Mouse (Mus musculus) cortical plate, adult 2 months (tissue): ENCODE results near the gene Dst. TPM values are rescaled to one million over a fixed set of nuclear protein-coding genes. Genes with fewer than 3 reads are reported as not detected.
"Not testable (repeated sequence)": the region's sequence is repeated elsewhere in the genome, so short reads cannot be mapped to it uniquely, and the experiment has no call there.

ENCODE experiments used
- H3K27ac ChIP-seq: fragments of 200-500 bp; 2 replicates; pipeline ENCODE4 v1.5.1; 2012; ENCODE audit warnings: low read length, control low read depth, inconsistent platforms; ENCODE audit not compliant: insufficient read depth
- H3K4me1 ChIP-seq: fragments of 200-500 bp; 2 replicates; pipeline ENCODE4 v1.6.1; 2011; ENCODE audit warnings: low read length; ENCODE audit not compliant: control insufficient read depth, insufficient read depth
- H3K4me3 ChIP-seq: fragments of 200-500 bp; 2 replicates; pipeline ENCODE4 v1.5.1; 2011; ENCODE audit warnings: mild to moderate bottlenecking, low read length, control low read depth; ENCODE audit not compliant: insufficient read depth
- CTCF ChIP-seq: fragments of 200-500 bp; IDR thresholded peaks from 2 replicates; pipeline ENCODE4 v1.5.1; 2011; ENCODE audit warnings: mild to moderate bottlenecking, control low read depth, low read length; ENCODE audit not compliant: insufficient read depth; ENCODE audit errors: extremely low read depth
- POLR2A ChIP-seq: fragments of 200-500 bp; IDR thresholded peaks from 2 replicates; pipeline ENCODE4 v1.6.1; 2011; ENCODE audit warnings: mild to moderate bottlenecking, low read length, control low read depth; ENCODE audit not compliant: insufficient read depth; ENCODE audit errors: extremely low read depth
- polyA plus RNA-seq: library from polyadenylated mRNA; depleted of rRNA; stranded (reverse); fragments of >200 nt; gene quantifications from 2 replicates; pipeline ENCODE4 v1.2.3, GENCODE M21; 2012

The Dst gene
- polyA plus RNA-seq, 1 experiment, result 88.5 TPM

DNA sequence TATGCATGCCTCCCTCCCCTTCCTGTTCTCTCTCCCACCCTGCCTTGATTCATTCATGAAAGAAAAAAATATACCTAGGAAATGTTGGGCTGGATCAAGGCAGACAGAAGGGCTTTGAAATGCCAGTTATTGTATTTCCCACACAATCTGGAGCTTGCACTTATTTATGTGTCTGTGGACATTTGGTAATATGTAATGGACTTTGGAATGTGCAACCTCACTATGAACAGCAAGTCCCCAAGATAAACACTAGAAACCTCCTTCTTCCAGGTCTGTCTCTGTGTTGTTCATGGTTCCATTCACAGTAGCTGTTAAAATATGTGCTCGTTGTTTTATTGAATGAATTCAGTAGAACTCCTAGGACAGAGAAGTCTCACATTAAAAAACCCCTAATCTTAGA lies 153.8 kb downstream of the Dst start:
- Histone ChIP-seq H3K4me1 (peaks cover 8% of the 10 kb centered on the region), H3K4me3 (no peak overlapping the region), H3K27ac (no peak overlapping the region)
- TF ChIP-seq CTCF (no peak), POLR2A (no peak)

DNA sequence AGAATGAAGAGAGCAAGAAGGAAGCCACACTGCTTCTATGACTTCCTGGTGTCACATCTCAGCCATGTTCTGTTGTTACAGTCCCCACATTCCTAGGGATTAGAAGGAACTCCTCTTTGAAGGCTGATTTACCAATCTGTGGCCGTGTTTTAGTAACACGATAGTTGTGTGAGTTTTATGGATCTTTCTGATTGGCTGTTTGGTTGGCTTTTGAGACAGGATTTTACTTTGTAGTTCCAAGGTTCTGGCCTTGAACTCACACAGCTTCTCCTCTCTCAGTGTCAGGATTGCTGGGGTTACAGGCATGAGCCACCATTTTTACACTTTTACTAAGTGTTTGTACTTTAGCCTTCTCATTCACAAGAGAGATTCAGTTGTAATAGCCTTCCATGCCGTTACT lies 155.9 kb downstream of the Dst start:
- TF ChIP-seq POLR2A (no peak), CTCF (no peak)
- H3K4me3 ChIP-seq, result no peak overlapping the region

DNA sequence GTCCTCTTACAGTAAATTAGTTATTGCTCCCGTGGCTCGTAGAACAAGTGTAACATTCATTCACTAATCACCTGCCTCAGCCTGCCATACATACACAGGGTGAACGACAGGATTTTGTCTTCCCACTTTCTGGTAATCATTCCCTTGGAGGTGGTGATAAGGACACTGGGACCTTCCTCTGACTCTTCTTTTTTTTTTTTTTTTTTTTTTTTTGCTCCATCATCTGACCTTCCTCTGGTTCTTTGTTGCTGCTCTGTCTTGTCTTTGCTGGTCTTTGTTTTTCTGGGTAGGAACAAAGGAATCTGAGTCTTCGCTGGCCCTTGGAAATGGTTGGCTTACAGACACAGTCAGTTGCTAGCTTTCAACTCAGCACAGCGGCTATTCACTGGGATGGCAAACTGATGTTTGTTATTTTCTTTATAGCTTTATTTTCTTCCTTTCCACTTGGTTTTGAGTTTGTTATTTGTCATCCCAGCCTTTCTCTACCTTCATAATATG lies 157.6 kb downstream of the Dst start:
- H3K4me1 ChIP-seq, result peaks cover 3% of the 10 kb centered on the region; the same call in 1 of the 2 replicates
- H3K4me3 ChIP-seq, result no peak overlapping the region
- TF ChIP-seq CTCF (no peak), POLR2A (no peak)
- no peak overlapping the region for H3K27ac ChIP-seq

More for the DNA sequence above, 155.9 kb downstream of the Dst start:
- H3K4me1 ChIP-seq, result peaks cover 8% of the 10 kb centered on the region
- no peak overlapping the region for H3K27ac ChIP-seq

DNA sequence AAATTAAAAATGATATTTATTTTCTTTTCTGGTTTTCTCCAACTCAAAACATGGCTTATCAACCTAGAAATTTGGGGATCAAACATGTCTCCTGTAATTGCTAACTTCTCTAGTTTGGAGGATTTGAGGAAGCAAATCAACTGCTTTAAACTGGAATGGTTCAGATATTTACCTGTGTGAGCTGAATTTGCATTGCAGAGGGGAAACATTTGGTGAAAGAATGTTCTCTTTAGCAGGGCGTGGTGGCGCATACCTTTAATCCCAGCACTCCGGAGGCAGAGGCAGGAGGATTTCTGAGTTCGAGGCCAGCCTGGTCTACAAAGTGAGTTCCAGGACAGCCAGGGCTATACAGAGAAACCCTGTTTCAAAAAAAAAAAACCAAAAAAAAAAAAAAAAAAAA lies 158.4 kb downstream of the Dst start:
- H3K4me1 ChIP-seq, H3K27ac ChIP-seq, H3K4me3 ChIP-seq: not testable (repeated sequence)

DNA sequence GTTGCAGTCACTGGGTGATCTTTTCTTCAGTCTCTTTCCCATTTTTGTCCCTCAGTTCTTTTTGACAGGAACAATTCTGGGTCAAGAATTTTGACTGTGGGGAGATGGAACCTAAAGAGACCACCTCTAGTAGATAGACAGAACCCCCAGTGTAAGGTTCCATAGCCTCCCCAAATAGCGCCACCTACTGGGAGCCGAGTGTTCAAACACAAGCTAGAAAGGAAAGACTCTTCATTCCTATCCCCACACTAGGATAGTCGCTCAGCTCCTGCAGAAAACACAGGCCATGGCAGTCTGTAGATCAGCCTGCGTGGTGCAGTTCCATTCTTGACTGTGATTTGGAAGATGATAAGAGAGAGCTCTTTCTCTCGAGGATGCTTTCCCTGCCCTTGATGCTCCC lies 160.3 kb downstream of the Dst start:
- H3K4me1 ChIP-seq, result peaks cover 7% of the 10 kb centered on the region
- H3K4me3 ChIP-seq, result no peak overlapping the region
- TF ChIP-seq CTCF (peak; percentile 39), POLR2A (no peak)
- no peak overlapping the region for H3K27ac ChIP-seq

DNA sequence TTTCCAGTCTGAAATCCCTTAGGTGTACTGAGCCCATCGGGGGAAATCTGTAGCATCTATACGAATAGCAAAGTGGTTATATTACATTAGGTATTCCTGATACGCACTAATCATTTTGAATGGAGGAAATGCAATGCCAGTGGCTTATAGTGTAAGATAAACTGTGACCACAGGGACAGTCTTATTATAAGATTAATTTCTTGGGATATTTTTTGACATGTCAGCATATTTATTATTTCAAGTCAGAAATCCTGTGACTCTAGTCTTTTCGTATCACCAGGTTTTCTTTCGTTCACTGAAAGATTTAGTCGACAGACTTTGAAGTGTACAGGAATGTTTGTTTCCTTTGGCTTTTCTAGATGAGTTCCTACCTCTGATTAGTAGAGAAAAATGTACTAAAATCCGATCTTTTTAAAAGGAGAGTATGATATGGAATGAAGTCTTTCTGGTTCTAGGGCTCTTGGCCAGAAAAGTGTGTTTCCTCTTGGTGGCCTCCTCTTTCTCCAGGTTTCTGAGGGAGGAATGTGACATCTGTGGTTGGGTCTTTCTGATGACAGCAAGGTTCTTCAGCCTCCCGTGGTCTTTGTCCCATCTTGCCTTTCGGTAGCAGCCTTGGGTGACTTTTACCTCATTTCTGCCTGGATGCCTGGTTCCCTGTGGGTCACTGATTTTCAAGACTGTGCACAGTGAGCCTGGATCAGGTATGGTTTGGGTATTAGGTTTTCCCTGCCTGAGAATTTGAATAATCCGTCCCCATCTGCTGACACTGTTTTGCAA lies 161.7 kb downstream of the Dst start:
- Histone ChIP-seq H3K27ac (no peak overlapping the region), H3K4me1 (peaks cover 9% of the 10 kb centered on the region), H3K4me3 (no peak overlapping the region)
- no peak for TF ChIP-seq POLR2A
- no peak for TF ChIP-seq CTCF

DNA sequence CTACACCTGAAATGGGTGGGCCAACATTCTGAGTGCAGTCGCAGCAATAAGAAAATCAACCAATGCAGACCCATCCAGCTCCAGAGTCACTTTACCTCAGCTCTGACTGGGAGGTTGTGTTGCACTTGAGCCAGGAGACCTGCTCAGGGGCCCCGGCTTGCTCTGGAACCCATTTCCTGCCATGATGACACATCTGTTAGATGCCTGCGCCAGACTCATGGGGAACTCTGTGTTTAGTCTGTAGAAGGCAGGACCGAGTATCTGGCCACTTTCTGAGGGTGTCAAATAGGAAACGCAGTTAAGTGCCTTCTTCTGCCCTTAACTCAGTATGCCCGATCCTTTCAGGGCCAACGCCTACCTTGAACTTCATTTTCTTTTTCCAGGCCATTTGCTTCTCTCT lies 162.4 kb downstream of the Dst start:
- H3K4me3 ChIP-seq, result no peak overlapping the region
- TF ChIP-seq CTCF (no peak), POLR2A (no peak)
- no peak overlapping the region for H3K27ac ChIP-seq
- H3K4me1 ChIP-seq, result peaks cover 9% of the 10 kb centered on the region

DNA sequence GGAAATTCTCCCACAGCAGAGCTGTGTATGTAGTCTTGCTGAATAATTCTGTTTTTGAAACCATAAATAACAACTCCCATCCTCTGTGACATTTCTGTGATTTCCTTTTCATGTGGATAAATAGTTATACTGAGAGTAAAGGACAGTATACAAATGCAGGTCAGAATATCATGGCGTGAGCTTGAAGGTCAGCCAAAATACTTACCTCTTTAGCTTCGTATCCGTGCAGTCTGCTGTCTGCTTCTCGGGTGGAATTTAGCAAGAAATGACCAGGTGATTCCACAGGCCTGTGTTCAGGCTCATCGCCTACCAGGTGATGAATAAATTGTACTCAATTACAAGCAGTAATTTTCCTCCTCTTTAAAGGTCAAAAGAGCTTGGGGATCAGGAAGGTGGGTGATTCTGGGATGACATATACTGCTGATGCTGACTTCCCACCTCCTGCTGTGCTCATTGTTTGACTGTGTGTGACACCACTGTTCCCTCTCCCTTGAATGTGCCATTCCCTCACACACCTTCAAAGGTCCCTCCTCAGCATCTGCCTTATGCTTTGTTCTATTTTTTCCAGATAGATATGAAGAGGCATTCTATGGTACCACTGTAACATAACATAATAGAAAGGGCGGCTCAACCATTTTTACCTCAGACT lies 163.1 kb downstream of the Dst start:
- no peak overlapping the region for H3K4me3 ChIP-seq
- H3K4me1 ChIP-seq, result peaks cover 9% of the 10 kb centered on the region
- no peak overlapping the region for H3K27ac ChIP-seq
- no peak for TF ChIP-seq CTCF
- no peak for TF ChIP-seq POLR2A

DNA sequence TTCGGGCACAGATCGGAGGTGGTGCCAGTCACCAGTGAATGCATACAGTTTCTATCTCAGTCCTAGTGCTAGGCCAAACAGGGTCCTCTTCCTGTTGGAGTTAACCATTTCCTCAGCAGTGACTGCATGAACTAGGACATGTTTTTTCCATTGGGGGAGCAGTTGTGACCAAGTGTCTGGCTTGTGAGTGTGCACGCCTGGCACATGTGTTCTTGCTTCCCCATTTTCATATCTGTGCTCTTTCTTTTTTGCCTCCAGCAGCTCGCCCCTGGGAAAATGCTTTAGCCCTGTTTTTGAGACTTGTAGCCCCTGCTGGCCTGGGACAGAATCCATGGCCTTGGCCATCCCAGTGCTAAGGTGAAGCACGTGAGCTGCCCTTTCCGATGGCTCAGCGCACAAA lies 164.2 kb downstream of the Dst start:
- TF ChIP-seq CTCF (no peak), POLR2A (no peak)

DNA sequence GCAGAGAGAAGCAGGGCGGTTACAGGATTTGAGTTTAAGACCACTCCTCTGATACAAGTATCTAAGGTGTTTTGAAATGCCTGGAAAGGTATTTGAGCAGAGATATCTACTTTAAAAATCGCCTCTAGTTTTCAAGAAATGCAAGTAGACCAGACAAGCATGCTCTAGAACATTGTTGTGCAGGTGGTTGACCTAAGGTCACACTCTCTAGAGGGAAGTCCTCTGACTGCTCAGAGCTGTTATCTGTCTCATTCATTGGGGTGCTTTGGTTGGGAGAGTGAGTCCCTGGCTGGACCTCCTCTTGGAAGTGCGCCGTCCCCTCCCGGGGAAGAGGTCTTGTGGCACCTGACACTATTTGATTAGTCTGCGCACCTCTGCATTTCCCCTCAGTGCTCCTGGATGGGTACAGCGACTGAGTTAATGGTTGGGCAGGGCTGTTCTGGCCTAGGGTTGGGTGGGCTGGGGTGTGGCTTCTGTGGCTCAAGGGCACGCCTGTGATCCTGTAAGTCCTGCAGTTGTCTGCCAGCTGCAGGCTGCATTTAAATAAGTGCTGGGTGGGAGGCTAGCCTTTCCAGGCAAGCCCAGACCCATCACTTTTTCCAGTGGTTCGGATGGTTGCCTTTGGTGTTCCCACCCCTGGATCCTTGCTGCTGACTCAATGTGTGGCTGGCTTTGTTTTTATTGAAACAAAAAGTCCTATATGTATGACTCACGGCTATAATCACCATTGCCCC lies 165.6 kb downstream of the Dst start:
- no peak for TF ChIP-seq CTCF
- no peak for TF ChIP-seq POLR2A

More for the DNA sequence above, 164.2 kb downstream of the Dst start:
- no peak overlapping the region for H3K4me3 ChIP-seq
- no peak overlapping the region for H3K27ac ChIP-seq
- peaks cover 9% of the 10 kb centered on the region for H3K4me1 ChIP-seq

More for the DNA sequence above, 165.6 kb downstream of the Dst start:
- Histone ChIP-seq H3K4me1 (peaks cover 9% of the 10 kb centered on the region), H3K27ac (no peak overlapping the region), H3K4me3 (no peak overlapping the region)
